Mouse (Mus musculus) midbrain, embryonic 12.5 days (tissue): ENCODE results near the gene Gsdme. TPM values are rescaled to one million over a fixed set of nuclear protein-coding genes. Genes with fewer than 3 reads are reported as not detected.
A peak's percentile ranks its signal among the peaks of the same experiment; 100 is the strongest.

Source experiments
- ATAC-seq: fragments of 200-750 bp; cut with Nextera tagmentation; 2 replicates; pipeline ENCODE4 v1.8.0; 2017; ENCODE audit warnings: low read depth, moderate TSS enrichment, moderate library complexity; ENCODE audit not compliant: low FRiP score
- H3K27ac ChIP-seq: fragments of 300-500 bp; sonication (generic); replicated peaks from 2 replicates; pipeline ENCODE4 v1.5.1; 2016; ENCODE audit warnings: mild to moderate bottlenecking
- H3K27me3 ChIP-seq: fragments of 300-500 bp; sonication (generic); 2 replicates; pipeline ENCODE4 v1.6.1; 2016; ENCODE audit warnings: mild to moderate bottlenecking
- H3K36me3 ChIP-seq: fragments of 300-500 bp; sonication (generic); 2 replicates; pipeline ENCODE4 v1.6.1; 2016
- H3K4me1 ChIP-seq: fragments of 300-500 bp; sonication (generic); 2 replicates; pipeline ENCODE4 v1.6.1; 2016
- H3K4me2 ChIP-seq: fragments of 300-500 bp; sonication (generic); replicated peaks from 2 replicates; pipeline ENCODE4 v1.6.1; 2016; ENCODE audit warnings: mild to moderate bottlenecking, moderate library complexity
- H3K4me3 ChIP-seq: fragments of 300-500 bp; sonication (generic); 2 replicates; pipeline ENCODE4 v1.5.1; 2016; ENCODE audit warnings: mild to moderate bottlenecking
- H3K9ac ChIP-seq: fragments of 300-500 bp; sonication (generic); replicated peaks from 2 replicates; pipeline ENCODE4 v1.6.1; 2016; ENCODE audit warnings: mild to moderate bottlenecking, moderate library complexity
- H3K9me3 ChIP-seq: fragments of 300-500 bp; sonication (generic); 2 replicates; pipeline ENCODE4 v1.6.1; 2016; ENCODE audit warnings: mild to moderate bottlenecking
- WGBS: fragments of 180-500 bp; shearing (Covaris S2); methylation state at CpG from one replicate; pipeline ENCODE4 v1.1.7; 2016; 5-methylcytosine and 5-hydroxymethylcytosine counted together
- polyA plus RNA-seq: library from polyadenylated mRNA; unstranded; fragments of >200 nt; fragmentation: Nextera tagmentation; extraction: Ambion mirVana; gene quantifications from 2 replicates; pipeline ENCODE4 v1.2.1, GENCODE M21; 2016

Gene Gsdme
- 54.3 and 56.0 TPM in 2 replicates for polyA plus RNA-seq

DNA sequence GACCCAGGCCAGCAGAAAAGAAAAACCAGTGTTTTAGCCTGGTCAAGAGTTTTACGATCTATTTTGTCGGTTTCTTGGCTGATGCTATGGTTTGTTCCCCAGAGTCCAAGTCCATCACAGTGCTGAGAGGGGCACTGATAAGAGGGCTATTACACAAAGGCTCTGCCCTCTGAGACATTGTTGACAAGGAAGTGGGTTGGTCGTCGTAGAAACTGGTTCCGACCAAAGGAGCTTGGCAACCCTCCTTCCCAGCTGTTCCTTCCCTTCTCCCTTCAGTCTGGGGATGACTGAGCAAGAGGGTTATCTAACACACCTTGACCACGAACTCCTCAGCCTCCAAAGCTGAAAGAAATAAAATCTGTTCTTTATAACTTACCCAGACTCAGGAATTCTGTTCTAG is at the start of gene Gsdme:
TSS of gene Gsdme (minus strand) at position 193 of the 400 bp plus-strand sequence.
- Histone ChIP-seq H3K4me2 (no peak within 1 kb of the TSS), H3K4me3 (no peak within 1 kb of the TSS), H3K36me3 (no peaks in the 10 kb centered on the region), H3K27me3 (no peaks in the 10 kb centered on the region), H3K4me1 (peaks cover 15% of the 10 kb centered on the region), H3K27ac (no peak within 1 kb of the TSS), H3K9me3 (no peaks in the 10 kb centered on the region), H3K9ac (no peak within 1 kb of the TSS)
- ATAC-seq = no peak
- 88% methylated on average over 6 of the region's 6 CpGs for WGBS

DNA sequence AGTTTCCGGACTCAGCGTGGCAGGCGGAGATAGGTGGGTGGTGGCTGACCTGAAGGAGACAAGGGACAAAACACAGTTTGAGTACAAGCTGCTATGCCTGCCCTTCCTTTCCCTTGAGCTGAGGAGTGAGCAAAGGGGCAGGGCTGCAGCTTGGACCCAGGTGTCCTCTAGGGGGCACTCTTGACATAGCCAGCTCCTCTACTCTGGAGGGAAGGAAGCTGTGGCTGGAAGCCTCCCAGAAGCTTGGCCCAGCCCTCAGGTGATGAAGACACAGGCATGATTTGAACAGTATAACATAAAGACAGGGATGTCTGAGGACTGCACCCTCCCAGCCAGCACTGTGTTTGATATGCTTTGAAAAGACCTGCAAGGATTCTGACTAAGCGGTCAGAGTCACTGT is 49.0 kb upstream of the Gsdme start:
- H3K9me3 ChIP-seq = no peaks in the 10 kb centered on the region
- 0 out of 2 replicates have a peak, but pooled peaks cover 2% of the 10 kb centered on the region for H3K4me1 ChIP-seq
- H3K4me3 ChIP-seq = no peak overlapping the region
- H3K36me3 ChIP-seq = no peaks in the 10 kb centered on the region
- H3K4me2 ChIP-seq = no peak overlapping the region
- H3K9ac ChIP-seq = no peak overlapping the region
- ATAC-seq = peak; percentile 44; the same call in 1 of the 2 replicates
- no peak overlapping the region for H3K27ac ChIP-seq
- no peaks in the 10 kb centered on the region for H3K27me3 ChIP-seq
- WGBS = 48% methylated on average over 4 of the region's 4 CpGs

DNA sequence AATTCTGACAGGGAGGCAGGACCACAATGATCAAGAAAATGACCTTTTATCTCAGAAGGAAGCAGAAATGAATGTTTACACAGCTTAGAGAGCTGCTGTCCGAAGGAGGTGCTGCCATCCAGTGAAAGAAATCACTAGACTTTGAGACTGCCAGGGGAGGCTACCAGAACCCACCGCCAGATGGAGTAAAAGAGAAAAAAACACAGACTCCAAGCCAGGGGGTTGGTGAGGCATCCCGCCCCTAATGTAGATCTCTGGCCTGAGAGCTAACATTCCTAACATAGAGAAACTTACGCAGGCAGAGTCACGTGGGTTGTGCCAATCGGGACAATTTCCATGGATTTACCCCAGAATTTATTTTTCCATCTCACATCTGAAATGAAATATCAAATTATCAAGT is 45.4 kb upstream of the Gsdme start:
- Histone ChIP-seq H3K27me3 (no peaks in the 10 kb centered on the region), H3K9ac (no peak overlapping the region), H3K27ac (no peak overlapping the region), H3K4me3 (no peak overlapping the region), H3K9me3 (no peaks in the 10 kb centered on the region), H3K4me2 (no peak overlapping the region), H3K4me1 (no peaks in the 10 kb centered on the region), H3K36me3 (no peaks in the 10 kb centered on the region)
- 35% methylated on average over 6 of the region's 6 CpGs for WGBS
- ATAC-seq = no peak

DNA sequence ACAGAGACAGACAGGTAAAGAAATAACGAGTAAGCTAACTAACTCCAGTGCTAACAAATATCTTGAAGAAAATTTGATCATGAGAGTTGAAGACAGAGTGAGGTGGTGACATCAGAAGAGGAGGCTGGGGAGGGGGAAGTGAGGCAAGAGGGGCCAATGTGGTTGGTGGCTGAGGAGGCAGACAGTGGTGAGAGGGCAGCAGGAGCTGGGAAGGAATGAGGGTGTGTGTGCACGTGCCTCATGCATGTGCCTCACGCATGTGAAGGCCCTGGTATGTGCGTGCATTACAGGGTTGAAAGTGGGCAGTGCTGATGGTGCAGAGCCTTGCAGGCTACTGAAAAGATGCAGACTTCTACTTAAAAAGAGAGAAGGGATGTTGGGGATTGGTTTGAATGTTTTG is 43.0 kb upstream of the Gsdme start:
- no peaks in the 10 kb centered on the region for H3K36me3 ChIP-seq
- 88% methylated on average over 4 of the region's 4 CpGs for WGBS
- H3K4me2 ChIP-seq = no peak overlapping the region
- H3K27ac ChIP-seq = no peak overlapping the region
- no peak overlapping the region for H3K9ac ChIP-seq
- ATAC-seq = no peak
- H3K27me3 ChIP-seq = no peaks in the 10 kb centered on the region
- H3K4me1 ChIP-seq = no peaks in the 10 kb centered on the region
- no peak overlapping the region for H3K4me3 ChIP-seq
- H3K9me3 ChIP-seq = no peaks in the 10 kb centered on the region

DNA sequence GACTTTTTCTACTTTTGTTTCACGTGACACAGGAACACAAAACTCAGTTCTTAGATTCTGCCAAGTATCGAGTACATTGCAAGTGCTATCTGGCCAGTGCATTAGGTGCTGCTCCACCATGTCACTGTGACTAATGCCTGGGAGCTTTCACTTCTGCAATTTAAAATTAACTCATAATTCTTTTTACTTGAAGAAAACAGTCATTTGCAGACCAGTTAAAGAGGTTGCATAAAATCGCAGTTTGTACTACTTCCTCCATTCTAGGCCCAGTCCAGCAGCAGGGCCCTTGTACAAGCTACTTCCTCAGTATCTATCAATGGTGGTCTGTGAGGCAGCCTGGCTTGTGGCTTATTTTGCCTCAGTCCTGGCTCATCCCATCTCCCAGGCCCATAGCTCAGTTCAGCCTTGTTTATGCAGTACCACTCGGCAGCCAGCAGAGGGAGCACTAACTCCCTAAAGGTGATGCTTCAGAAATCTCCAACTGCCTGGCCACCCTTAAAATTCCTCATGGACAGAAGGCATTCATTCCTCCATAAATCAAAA is 41.4 kb upstream of the Gsdme start:
- no peak overlapping the region for H3K4me3 ChIP-seq
- H3K9ac ChIP-seq = no peak overlapping the region
- no peaks in the 10 kb centered on the region for H3K27me3 ChIP-seq
- H3K4me1 ChIP-seq = 0 out of 2 replicates have a peak, but pooled peaks cover 2% of the 10 kb centered on the region
- H3K27ac ChIP-seq = no peak overlapping the region
- no peaks in the 10 kb centered on the region for H3K9me3 ChIP-seq
- no peak overlapping the region for H3K4me2 ChIP-seq
- no peak for ATAC-seq
- H3K36me3 ChIP-seq = no peaks in the 10 kb centered on the region
- WGBS = 66% methylated on average over 4 of the region's 4 CpGs

DNA sequence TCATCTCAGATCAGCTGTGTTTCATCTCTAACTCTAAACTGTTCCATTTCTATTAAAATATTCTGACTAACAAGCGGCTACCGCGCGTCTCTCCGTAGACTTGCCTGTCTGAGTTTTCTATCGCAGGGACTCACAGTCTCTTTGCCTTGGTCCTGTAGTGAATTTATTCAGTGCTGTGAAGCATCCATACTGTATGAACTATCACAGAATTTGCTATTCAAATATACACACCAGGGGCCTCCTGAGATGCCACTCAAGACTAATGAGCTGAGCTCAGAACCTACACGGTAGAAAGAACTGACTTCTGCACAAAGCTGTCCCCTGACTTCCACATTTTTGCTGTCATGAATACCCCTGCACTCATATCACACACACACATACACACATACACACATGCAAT is 37.5 kb upstream of the Gsdme start:
- Histone ChIP-seq H3K4me2 (no peak overlapping the region), H3K4me1 (0 out of 2 replicates have a peak, but pooled peaks cover 2% of the 10 kb centered on the region), H3K9ac (no peak overlapping the region), H3K9me3 (no peaks in the 10 kb centered on the region), H3K36me3 (no peaks in the 10 kb centered on the region), H3K4me3 (no peak overlapping the region), H3K27ac (peak overlapping the region; percentile 25; the same call in 1 of the 2 replicates), H3K27me3 (no peaks in the 10 kb centered on the region)
- ATAC-seq = no peak
- 55% methylated on average over 7 of the region's 7 CpGs for WGBS

DNA sequence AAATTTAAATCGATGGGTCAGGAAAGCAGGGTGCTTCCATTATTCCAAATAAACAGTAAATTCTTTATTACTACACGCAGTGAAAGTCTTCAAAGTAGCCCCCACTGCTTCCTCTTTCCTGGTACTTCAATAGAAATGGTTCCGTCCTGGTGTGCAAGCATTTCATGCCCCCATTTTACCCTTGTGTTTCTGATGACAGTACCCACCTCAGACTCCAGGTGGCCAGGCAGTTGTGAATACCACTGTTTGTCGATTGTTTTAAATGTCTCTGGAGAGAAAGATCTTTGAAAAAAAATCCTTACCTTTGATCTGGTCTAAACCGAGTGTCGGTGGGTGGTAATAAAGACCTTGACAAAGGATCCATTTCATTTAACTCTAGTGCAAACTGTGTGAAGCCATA is 37.0 kb upstream of the Gsdme start:
- Histone ChIP-seq H3K4me3 (no peak overlapping the region), H3K27ac (0 out of 2 replicates have a peak overlapping the region, but pooled peaks have one; percentile 25), H3K4me2 (no peak overlapping the region), H3K27me3 (no peaks in the 10 kb centered on the region), H3K36me3 (no peaks in the 10 kb centered on the region), H3K9ac (no peak overlapping the region), H3K4me1 (0 out of 2 replicates have a peak, but pooled peaks cover 2% of the 10 kb centered on the region), H3K9me3 (no peaks in the 10 kb centered on the region)
- no peak for ATAC-seq
- WGBS = 49% methylated on average over 6 of the region's 6 CpGs

DNA sequence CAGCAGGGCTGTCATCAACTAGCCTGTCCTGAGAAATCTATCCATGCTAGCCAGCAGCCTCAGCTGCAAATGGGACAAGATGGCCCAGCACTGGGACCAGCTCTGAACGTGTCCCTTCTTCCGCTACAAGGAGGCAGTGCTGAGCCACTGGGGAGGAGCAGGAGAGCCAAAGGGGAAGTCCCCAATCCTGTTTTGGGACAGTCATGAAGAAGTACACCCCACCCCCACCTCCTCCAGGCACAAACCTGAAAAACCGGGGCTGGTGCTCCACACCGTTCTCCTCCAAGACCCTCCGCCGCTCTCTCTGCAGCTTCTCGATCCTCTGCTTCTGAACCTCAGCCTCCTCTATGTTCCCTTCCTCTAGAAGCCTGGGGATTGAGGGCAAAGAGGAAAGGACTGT is 35.4 kb upstream of the Gsdme start:
- Histone ChIP-seq H3K27me3 (no peaks in the 10 kb centered on the region), H3K4me1 (0 out of 2 replicates have a peak, but pooled peaks cover 2% of the 10 kb centered on the region), H3K27ac (no peak overlapping the region), H3K9ac (no peak overlapping the region), H3K9me3 (no peaks in the 10 kb centered on the region), H3K4me2 (no peak overlapping the region), H3K4me3 (no peak overlapping the region), H3K36me3 (no peaks in the 10 kb centered on the region)
- no peak for ATAC-seq
- WGBS = 87% methylated on average over 7 of the region's 7 CpGs

DNA sequence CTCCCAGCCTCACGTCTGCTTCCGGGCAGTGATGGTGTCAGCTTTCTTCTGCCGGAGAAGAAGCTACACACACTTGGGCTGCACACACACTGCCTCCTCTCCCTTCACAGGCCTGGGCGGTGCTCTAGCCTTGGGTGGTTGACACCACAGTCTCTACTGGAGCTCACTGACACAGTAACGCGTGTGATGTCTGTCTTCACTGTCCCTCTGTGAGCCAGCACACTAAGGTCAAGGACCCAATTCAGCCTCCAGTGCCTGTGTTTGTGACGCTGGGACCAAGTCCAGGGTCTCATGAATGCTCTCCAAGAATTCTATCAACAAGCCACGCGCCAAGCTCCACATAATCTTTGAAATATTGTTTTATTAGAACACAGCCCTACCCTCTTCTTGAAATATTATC is 34.0 kb upstream of the Gsdme start:
- no peaks in the 10 kb centered on the region for H3K36me3 ChIP-seq
- H3K9ac ChIP-seq = no peak overlapping the region
- no peak overlapping the region for H3K4me2 ChIP-seq
- no peaks in the 10 kb centered on the region for H3K9me3 ChIP-seq
- no peak overlapping the region for H3K27ac ChIP-seq
- 0 out of 2 replicates have a peak, but pooled peaks cover 2% of the 10 kb centered on the region for H3K4me1 ChIP-seq
- WGBS = 92% methylated on average over 9 of the region's 9 CpGs
- no peaks in the 10 kb centered on the region for H3K27me3 ChIP-seq
- no peak overlapping the region for H3K4me3 ChIP-seq
- ATAC-seq = no peak

DNA sequence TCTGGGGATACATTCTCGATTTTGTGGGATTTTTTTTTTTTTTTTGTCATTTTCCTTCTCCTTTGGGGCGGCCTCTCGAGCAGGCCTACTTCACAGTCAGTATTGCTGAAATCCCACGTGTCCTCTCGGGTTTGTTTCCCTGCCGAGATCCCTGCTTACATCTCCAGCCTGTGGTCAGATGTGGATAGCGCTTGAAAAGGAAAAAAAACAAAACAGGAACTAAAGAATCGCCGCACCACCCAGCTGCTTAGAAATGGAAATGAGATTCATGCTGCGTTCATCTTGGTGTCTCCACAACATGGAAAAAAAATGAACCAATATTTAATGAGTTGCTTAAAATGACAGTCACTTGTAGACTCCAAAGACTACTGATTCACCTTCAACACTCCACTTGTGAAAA is 31.5 kb upstream of the Gsdme start:
- WGBS = 71% methylated on average over 10 of the region's 10 CpGs
- Histone ChIP-seq H3K4me2 (no peak overlapping the region), H3K9me3 (no peaks in the 10 kb centered on the region), H3K4me1 (no peaks in the 10 kb centered on the region), H3K4me3 (no peak overlapping the region), H3K27me3 (no peaks in the 10 kb centered on the region), H3K27ac (no peak overlapping the region), H3K9ac (no peak overlapping the region), H3K36me3 (no peaks in the 10 kb centered on the region)
- no peak for ATAC-seq

DNA sequence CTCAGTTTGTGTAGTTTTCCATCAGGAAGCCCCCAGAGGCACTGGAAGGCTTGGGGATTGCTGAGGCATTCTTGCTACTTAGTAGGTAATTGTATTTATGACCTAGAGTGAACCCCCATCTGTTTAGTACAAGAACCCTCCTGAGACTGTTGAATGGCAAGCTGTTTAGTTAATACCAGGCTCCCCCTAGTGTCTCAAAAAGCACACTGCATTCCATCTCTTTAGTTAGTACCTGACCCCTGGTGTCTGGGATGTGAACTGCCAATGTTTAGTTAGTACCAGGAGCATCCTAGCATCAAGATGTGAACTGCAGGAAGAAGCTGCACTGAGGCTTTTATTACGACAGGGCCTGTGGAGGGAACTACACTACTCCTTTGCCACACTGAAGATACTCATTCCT is 30.5 kb upstream of the Gsdme start:
- no peak overlapping the region for H3K27ac ChIP-seq
- no peaks in the 10 kb centered on the region for H3K36me3 ChIP-seq
- H3K4me2 ChIP-seq = no peak overlapping the region
- H3K9ac ChIP-seq = no peak overlapping the region
- ATAC-seq = no peak
- no peaks in the 10 kb centered on the region for H3K4me1 ChIP-seq
- H3K9me3 ChIP-seq = no peaks in the 10 kb centered on the region
- no peak overlapping the region for H3K4me3 ChIP-seq
- 57% methylated on average over 1 of the region's 1 CpGs for WGBS
- no peaks in the 10 kb centered on the region for H3K27me3 ChIP-seq

DNA sequence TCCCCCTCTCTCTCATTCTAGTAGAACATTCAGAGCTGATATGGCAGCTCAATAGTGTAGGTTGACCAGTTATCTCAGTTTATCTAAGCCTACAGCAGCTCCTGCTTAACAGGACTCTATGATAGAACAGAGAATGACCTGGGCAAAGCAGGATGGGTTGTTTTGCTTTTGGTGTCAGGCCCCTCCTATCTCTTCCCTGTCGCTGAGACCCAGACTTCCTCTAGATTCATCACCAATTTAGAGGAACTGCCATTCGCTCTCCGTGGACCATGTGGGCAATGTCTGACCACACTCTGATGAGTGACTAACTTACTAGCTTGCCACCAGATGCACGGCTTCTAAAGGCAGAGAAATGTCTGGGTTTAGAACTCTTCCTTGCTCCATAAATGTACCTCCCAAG is 28.0 kb upstream of the Gsdme start:
- Histone ChIP-seq H3K27me3 (no peaks in the 10 kb centered on the region), H3K36me3 (no peaks in the 10 kb centered on the region), H3K4me2 (no peak overlapping the region), H3K4me3 (no peak overlapping the region), H3K9me3 (no peaks in the 10 kb centered on the region), H3K9ac (no peak overlapping the region), H3K27ac (no peak overlapping the region), H3K4me1 (no peaks in the 10 kb centered on the region)
- WGBS = 89% methylated on average over 4 of the region's 4 CpGs
- no peak for ATAC-seq

DNA sequence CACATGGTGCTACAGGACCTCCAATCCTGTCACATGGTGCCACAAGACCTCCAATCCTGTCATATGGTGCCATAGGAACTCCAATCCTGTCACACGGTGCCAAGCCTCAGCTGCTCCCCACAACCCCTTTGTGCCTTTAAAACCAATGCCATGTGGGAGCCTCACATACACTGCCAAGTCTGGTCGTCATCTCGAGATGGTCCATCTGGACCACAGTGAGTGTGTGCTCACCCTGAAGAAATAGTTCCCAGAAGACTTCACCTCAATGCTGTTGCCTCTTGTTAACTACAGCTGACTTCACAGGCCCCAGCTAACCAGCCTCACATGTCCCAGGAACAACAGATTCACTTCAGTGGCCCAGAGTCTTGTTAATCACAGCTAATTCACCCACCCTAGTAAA is 23.2 kb upstream of the Gsdme start:
- H3K4me1 ChIP-seq = no peaks in the 10 kb centered on the region
- H3K9me3 ChIP-seq = no peaks in the 10 kb centered on the region
- no peak overlapping the region for H3K4me3 ChIP-seq
- H3K9ac ChIP-seq = no peak overlapping the region
- H3K27me3 ChIP-seq = no peaks in the 10 kb centered on the region
- H3K4me2 ChIP-seq = no peak overlapping the region
- WGBS = 94% methylated on average over 3 of the region's 3 CpGs
- no peak overlapping the region for H3K27ac ChIP-seq
- no peak for ATAC-seq
- no peaks in the 10 kb centered on the region for H3K36me3 ChIP-seq
